Comparison of ENCODE assay signal across 8 mouse cellular contexts in genomic region chr1:67039083-67039482, GRCm38 (mm10). TPM values are rescaled to one million over a fixed set of nuclear protein-coding genes. Genes with fewer than 3 reads are reported as not detected.
DNase-seq lines count a peak whose midpoint lies in the region; ATAC-seq and TF ChIP-seq lines count a peak whose summit lies in the region.

No protein-coding gene starts in this region.

- H3K9me3 ChIP-seq in lung, embryonic 15.5 days: no peaks in the 10 kb centered on the region
- H3K9me3 ChIP-seq in embryonic facial prominence, embryonic 15.5 days (replicated peaks): no peaks in the 10 kb centered on the region
- H3K9me3 ChIP-seq in intestine, postnatal 0 days (ENCODE audit: control insufficient read depth): no peaks in the 10 kb centered on the region
- H3K9me3 ChIP-seq in neural tube, embryonic 12.5 days: no peaks in the 10 kb centered on the region

- H3K4me2 ChIP-seq in lung, embryonic 15.5 days: peak overlapping the region; percentile 61
- peak overlapping the region; percentile 64 for H3K4me2 ChIP-seq in embryonic facial prominence, embryonic 15.5 days (replicated peaks)
- H3K4me2 ChIP-seq in intestine, postnatal 0 days (replicated peaks; ENCODE audit: low read depth): peak overlapping the region; percentile 88
- peak overlapping the region; percentile 72 for H3K4me2 ChIP-seq in neural tube, embryonic 12.5 days (replicated peaks)

- WGBS in lung, embryonic 15.5 days: 3% methylated on average over 5 of the region's 5 CpGs
- 1% methylated on average over 5 of the region's 5 CpGs for WGBS in embryonic facial prominence, embryonic 15.5 days
- 5% methylated on average over 5 of the region's 5 CpGs for WGBS in intestine, postnatal 0 days
- WGBS in neural tube, embryonic 12.5 days: 2% methylated on average over 5 of the region's 5 CpGs

- TF ChIP-seq CTCF in intestine, postnatal 0 days (IDR thresholded peaks at IDR 0.05; ENCODE audit: low read depth): no peak

- no peak overlapping the region for H3K27ac ChIP-seq in lung, embryonic 15.5 days
- H3K27ac ChIP-seq in embryonic facial prominence, embryonic 15.5 days (replicated peaks): no peak overlapping the region
- no peak overlapping the region for H3K27ac ChIP-seq in intestine, postnatal 0 days (ENCODE audit: low read depth, low read length)
- H3K27ac ChIP-seq in neural tube, embryonic 12.5 days: no peak overlapping the region

- ATAC-seq in lung, embryonic 15.5 days (ENCODE audit: borderline replicate concordance, extremely low read depth, low FRiP score, low TSS enrichment): no peak
- ATAC-seq in embryonic facial prominence, embryonic 15.5 days (ENCODE audit: insufficient number of reproducible peaks, low FRiP score, low TSS enrichment, low read depth): no peak
- 0 out of 2 replicates have a peak, but pooled peaks have one; percentile 7 for ATAC-seq in intestine, postnatal 0 days
- peak; percentile 41; the same call in 1 of the 2 replicates for ATAC-seq in neural tube, embryonic 12.5 days (ENCODE audit: low FRiP score, low read depth)

- peaks cover 8% of the 10 kb centered on the region for H3K4me1 ChIP-seq in lung, embryonic 15.5 days
- peaks cover 5% of the 10 kb centered on the region for H3K4me1 ChIP-seq in embryonic facial prominence, embryonic 15.5 days
- no peaks in the 10 kb centered on the region; the same call in 1 of the 2 replicates for H3K4me1 ChIP-seq in intestine, postnatal 0 days (replicated peaks; ENCODE audit: control insufficient read depth, insufficient read depth, low read length)
- H3K4me1 ChIP-seq in neural tube, embryonic 12.5 days: peaks cover 9% of the 10 kb centered on the region

- no peaks in the 10 kb centered on the region; the same call in 1 of the 2 replicates for H3K36me3 ChIP-seq in lung, embryonic 15.5 days
- peaks cover 11% of the 10 kb centered on the region for H3K36me3 ChIP-seq in embryonic facial prominence, embryonic 15.5 days
- no peaks in the 10 kb centered on the region for H3K36me3 ChIP-seq in intestine, postnatal 0 days (ENCODE audit: control insufficient read depth, insufficient read depth)
- H3K36me3 ChIP-seq in neural tube, embryonic 12.5 days: peaks cover 18% of the 10 kb centered on the region

- peak overlapping the region; percentile 98 for H3K4me3 ChIP-seq in lung, embryonic 15.5 days
- H3K4me3 ChIP-seq in embryonic facial prominence, embryonic 15.5 days (replicated peaks): peak overlapping the region; percentile 96
- H3K4me3 ChIP-seq in intestine, postnatal 0 days (ENCODE audit: low read depth, low read length): peak overlapping the region; percentile 93
- H3K4me3 ChIP-seq in neural tube, embryonic 12.5 days: peak overlapping the region; percentile 68

- peak overlapping the region; percentile 87 for H3K9ac ChIP-seq in lung, embryonic 15.5 days
- H3K9ac ChIP-seq in embryonic facial prominence, embryonic 15.5 days: peak overlapping the region; percentile 73; the same call in 1 of the 2 replicates
- H3K9ac ChIP-seq in intestine, postnatal 0 days (ENCODE audit: low read depth, low read length): peak overlapping the region; percentile 65
- H3K9ac ChIP-seq in neural tube, embryonic 12.5 days: peak overlapping the region; percentile 71

- no peak for DNase-seq in lung, adult 18-20 months
- no peak for DNase-seq in layer of hippocampus, adult 9-10 months (ENCODE audit: low spot score)
- DNase-seq in ovary, postnatal 10 days (ENCODE audit: low spot score): no peak
- DNase-seq in spleen, adult 18-20 months: no peak

- no peaks in the 10 kb centered on the region for H3K27me3 ChIP-seq in lung, embryonic 15.5 days
- H3K27me3 ChIP-seq in embryonic facial prominence, embryonic 15.5 days: no peaks in the 10 kb centered on the region
- H3K27me3 ChIP-seq in intestine, postnatal 0 days (replicated peaks; ENCODE audit: control insufficient read depth, insufficient read depth, low read length): no peaks in the 10 kb centered on the region
- H3K27me3 ChIP-seq in neural tube, embryonic 12.5 days (replicated peaks): no peaks in the 10 kb centered on the region

RNA-seq across cellular contexts. Expression of gene Lancl1, which starts 0.4 kb away (rescaled TPM):
- 92.1 and 102 TPM in 2 replicates for polyA plus RNA-seq in lung, embryonic 15.5 days (2015; fragmentation: Nextera tagmentation; extraction: Ambion mirVana)
- 128 and 133 TPM in 2 replicates for polyA plus RNA-seq in embryonic facial prominence, embryonic 15.5 days (2015; fragmentation: Nextera tagmentation; extraction: Ambion mirVana)
- polyA plus RNA-seq in intestine, postnatal 0 days (2015; fragmentation: Nextera tagmentation; extraction: Ambion mirVana): 32.9 and 35.5 TPM in 2 replicates
- polyA plus RNA-seq in neural tube, embryonic 12.5 days (2016; fragmentation: Nextera tagmentation; extraction: Ambion mirVana): 126 and 127 TPM in 2 replicates

Comparison
In these comparisons a context has a peak if more than half of its experiments do, and no peak if none do; other contexts are left out.
1. ATAC-seq: peak in intestine, postnatal 0 days (single experiment) and neural tube, embryonic 12.5 days (single experiment); none in lung, embryonic 15.5 days (single experiment) and embryonic facial prominence, embryonic 15.5 days (single experiment).
2. Peak in every context shown above with its lines, with median percentiles within 50 percentile points of each other: H3K4me2 ChIP-seq, H3K4me3 ChIP-seq and H3K9ac ChIP-seq.